Mouse (Mus musculus) midbrain, embryonic 15.5 days (tissue): ENCODE measurements around the gene Cep70. TPM values are rescaled to one million over a fixed set of nuclear protein-coding genes. Genes with fewer than 3 reads are reported as not detected.

Experiments
- ATAC-seq: fragments of 200-750 bp; cut with Nextera tagmentation; replicated peaks from 2 replicates; pipeline ENCODE4 v1.8.0; 2017; ENCODE audit warnings: moderate TSS enrichment
- H3K27ac ChIP-seq: fragments of 300-500 bp; sonication (generic); 2 replicates; pipeline ENCODE4 v1.5.1; 2015; ENCODE audit warnings: mild to moderate bottlenecking, inconsistent platforms
- H3K27me3 ChIP-seq: fragments of 300-500 bp; sonication (generic); replicated peaks from 2 replicates; pipeline ENCODE4 v1.6.1; 2015; ENCODE audit warnings: inconsistent platforms
- H3K36me3 ChIP-seq: fragments of 300-500 bp; sonication (generic); replicated peaks from 2 replicates; pipeline ENCODE4 v1.6.1; 2015; ENCODE audit warnings: inconsistent platforms
- H3K4me1 ChIP-seq: fragments of 300-500 bp; sonication (generic); 2 replicates; pipeline ENCODE4 v1.6.1; 2015; ENCODE audit warnings: inconsistent platforms
- H3K4me2 ChIP-seq: fragments of 300-500 bp; sonication (generic); 2 replicates; pipeline ENCODE4 v1.6.1; 2015; ENCODE audit warnings: inconsistent platforms, mild to moderate bottlenecking, moderate library complexity
- H3K4me3 ChIP-seq: fragments of 300-500 bp; sonication (generic); 2 replicates; pipeline ENCODE4 v1.5.1; 2015; ENCODE audit warnings: mild to moderate bottlenecking, inconsistent platforms
- H3K9ac ChIP-seq: fragments of 300-500 bp; sonication (generic); 2 replicates; pipeline ENCODE4 v1.6.1; 2015; ENCODE audit warnings: mild to moderate bottlenecking, inconsistent platforms
- H3K9me3 ChIP-seq: fragments of 300-500 bp; sonication (generic); 2 replicates; pipeline ENCODE4 v1.6.1; 2016; ENCODE audit warnings: inconsistent platforms
- WGBS: fragments of 180-500 bp; shearing (Covaris S2); methylation state at CpG from one replicate; pipeline ENCODE4 v1.1.7; 2015; ENCODE audit warnings: mixed read lengths; 5-methylcytosine and 5-hydroxymethylcytosine counted together
- polyA plus RNA-seq: library from polyadenylated mRNA; unstranded; fragments of >200 nt; fragmentation: Nextera tagmentation; extraction: Ambion mirVana; gene quantifications from 2 replicates; pipeline ENCODE4 v1.2.1, GENCODE M21; 2015

The Cep70 gene
- polyA plus RNA-seq, 1 experiment from 2014 or later, result 63.5 TPM

DNA sequence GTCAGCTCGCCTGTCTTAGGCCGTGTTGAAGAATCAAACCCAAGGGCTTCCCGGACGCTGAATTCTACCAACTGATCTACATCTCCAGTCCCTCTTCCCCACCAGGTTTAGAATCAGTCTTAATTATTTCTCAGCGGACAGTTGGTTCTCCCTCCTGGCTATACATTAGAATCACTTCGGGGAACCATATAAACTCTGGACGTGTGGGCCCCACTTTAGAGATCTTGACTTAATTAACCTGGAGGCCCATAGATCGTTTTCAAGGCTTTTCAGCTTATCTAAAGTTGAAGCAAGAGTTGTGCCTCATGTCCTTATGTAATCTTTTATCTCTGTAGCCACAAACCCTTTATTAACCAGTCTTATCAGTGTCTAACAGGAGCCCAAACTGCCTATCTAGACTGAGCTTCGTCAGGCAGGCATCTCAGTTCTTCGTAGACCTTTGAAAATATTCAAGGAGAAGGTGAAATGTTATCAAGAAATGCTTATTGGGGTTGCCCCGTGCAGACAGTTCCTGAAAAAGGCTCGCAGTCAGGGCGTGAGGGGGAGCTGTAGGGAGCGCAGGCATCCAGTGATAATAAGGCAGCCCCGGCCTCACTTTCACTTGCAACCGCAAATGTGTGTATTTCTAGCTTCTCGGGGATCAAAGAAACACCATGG lies 506 bp upstream of the Cep70 start:
- Histone ChIP-seq H3K27ac (peak overlapping the region; percentile 80), H3K36me3 (no peaks in the 10 kb centered on the region), H3K4me2 (peak overlapping the region; percentile 66), H3K9me3 (no peaks in the 10 kb centered on the region), H3K4me3 (peak overlapping the region; percentile 53), H3K9ac (peak overlapping the region; percentile 44; the same call in 1 of the 2 replicates), H3K27me3 (no peaks in the 10 kb centered on the region), H3K4me1 (peaks cover 21% of the 10 kb centered on the region)
- WGBS, result 8% methylated on average over 17 of the region's 17 CpGs
- no peak; the same call in 1 of the 2 replicates for ATAC-seq

- H3K36me3 ChIP-seq, result no peaks in the 10 kb centered on the region; the same call in 1 of the 2 replicates
- H3K9ac ChIP-seq, result peak overlapping the region; percentile 44
- H3K9me3 ChIP-seq, result no peaks in the 10 kb centered on the region
- H3K4me1 ChIP-seq, result peaks cover 25% of the 10 kb centered on the region
- H3K27ac ChIP-seq, result peak overlapping the region; percentile 80
- H3K4me3 ChIP-seq, result peak overlapping the region; percentile 53
- peak overlapping the region; percentile 66 for H3K4me2 ChIP-seq
- WGBS, result under 1% methylated on average over 10 of the region's 10 CpGs
- ATAC-seq, result peak; percentile 41
- H3K27me3 ChIP-seq, result no peaks in the 10 kb centered on the region
Measured at GRCm38 (mm10) chr9:99243895-99244293, 727 bp downstream of the Cep70 start.

DNA sequence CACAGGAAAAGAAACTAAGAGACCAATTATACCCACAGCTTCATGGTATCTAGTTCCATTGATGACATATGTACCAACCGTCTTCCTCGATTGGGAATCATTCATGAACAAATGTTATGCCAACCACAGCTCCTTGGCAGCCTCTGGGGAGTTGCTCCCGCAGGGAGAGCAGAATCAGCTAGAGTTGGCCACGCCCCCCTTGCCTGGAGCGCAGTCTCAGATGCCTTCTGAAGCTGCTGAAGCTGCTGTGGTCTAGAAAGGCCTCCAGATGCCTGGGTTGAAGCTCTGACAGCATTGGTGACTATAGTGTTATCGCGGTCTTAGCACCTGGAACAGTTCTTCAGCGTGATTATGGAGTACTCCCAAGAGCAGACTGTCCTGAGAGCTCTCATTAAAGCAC lies 5.1 kb downstream of the Cep70 start:
- H3K9me3 ChIP-seq, result no peaks in the 10 kb centered on the region
- no peak overlapping the region for H3K4me2 ChIP-seq
- WGBS, result 62% methylated on average over 8 of the region's 8 CpGs
- H3K4me3 ChIP-seq, result no peak overlapping the region
- H3K9ac ChIP-seq, result no peak overlapping the region
- no peak for ATAC-seq
- peaks cover 18% of the 10 kb centered on the region for H3K4me1 ChIP-seq
- H3K36me3 ChIP-seq, result no peaks in the 10 kb centered on the region; the same call in 1 of the 2 replicates
- H3K27me3 ChIP-seq, result no peaks in the 10 kb centered on the region
- H3K27ac ChIP-seq, result no peak overlapping the region

- Histone ChIP-seq H3K27ac (no peak overlapping the region), H3K36me3 (no peaks in the 10 kb centered on the region; the same call in 1 of the 2 replicates), H3K9me3 (no peaks in the 10 kb centered on the region), H3K27me3 (no peaks in the 10 kb centered on the region), H3K4me1 (peaks cover 18% of the 10 kb centered on the region), H3K4me3 (no peak overlapping the region), H3K4me2 (no peak overlapping the region), H3K9ac (no peak overlapping the region)
- WGBS, result 97% methylated on average over 4 of the region's 4 CpGs
- no peak for ATAC-seq
Measured at GRCm38 (mm10) chr9:99248906-99249305, 5.7 kb downstream of the Cep70 start.

GRCm38 (mm10) chr9:99253861-99254260 lies 10.7 kb downstream of the Cep70 start:
- Histone ChIP-seq H3K4me3 (no peak overlapping the region), H3K4me1 (no peaks in the 10 kb centered on the region), H3K9me3 (no peaks in the 10 kb centered on the region), H3K36me3 (peaks cover 24% of the 10 kb centered on the region), H3K4me2 (no peak overlapping the region), H3K9ac (no peak overlapping the region), H3K27ac (no peak overlapping the region), H3K27me3 (no peaks in the 10 kb centered on the region)
- 90% methylated on average over 10 of the region's 10 CpGs for WGBS
- ATAC-seq, result no peak

DNA sequence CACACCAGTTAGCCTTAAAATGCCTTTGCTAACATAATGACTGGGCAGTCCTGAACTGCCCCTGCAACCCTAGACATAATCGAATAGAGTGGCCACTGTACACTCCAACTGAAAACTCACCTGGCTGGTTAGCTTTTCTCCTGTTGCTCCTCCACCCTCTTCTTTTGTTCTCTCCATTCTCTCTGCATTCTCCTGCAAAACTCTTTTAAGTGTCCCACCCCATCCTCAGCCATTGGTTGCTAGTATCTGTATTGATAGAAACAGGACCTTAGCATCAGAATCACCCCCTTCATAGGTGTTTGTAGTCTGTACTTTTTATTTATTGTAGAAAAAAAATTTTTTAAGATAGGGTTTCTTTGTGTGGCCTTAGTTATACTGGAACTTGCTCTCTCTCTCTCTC lies 13.0 kb downstream of the Cep70 start:
- Histone ChIP-seq H3K9me3 (no peaks in the 10 kb centered on the region), H3K4me1 (no peaks in the 10 kb centered on the region), H3K9ac (no peak overlapping the region), H3K27ac (no peak overlapping the region), H3K27me3 (no peaks in the 10 kb centered on the region), H3K36me3 (peaks cover 24% of the 10 kb centered on the region), H3K4me2 (no peak overlapping the region), H3K4me3 (no peak overlapping the region)
- ATAC-seq, result no peak
- 91% methylated on average over 1 of the region's 1 CpGs for WGBS

- Histone ChIP-seq H3K9me3 (no peaks in the 10 kb centered on the region), H3K9ac (no peak overlapping the region), H3K4me2 (no peak overlapping the region), H3K4me1 (no peaks in the 10 kb centered on the region), H3K36me3 (peaks cover 24% of the 10 kb centered on the region), H3K27ac (no peak overlapping the region), H3K4me3 (no peak overlapping the region), H3K27me3 (no peaks in the 10 kb centered on the region)
- ATAC-seq, result no peak
- 94% methylated on average over 3 of the region's 3 CpGs for WGBS
Measured at GRCm38 (mm10) chr9:99256821-99257220, 13.7 kb downstream of the Cep70 start.

- ATAC-seq, result no peak
- no peak overlapping the region for H3K4me3 ChIP-seq
- WGBS, result 79% methylated on average over 5 of the region's 5 CpGs
- H3K9ac ChIP-seq, result no peak overlapping the region
- H3K4me1 ChIP-seq, result no peaks in the 10 kb centered on the region
- H3K4me2 ChIP-seq, result no peak overlapping the region
- H3K27me3 ChIP-seq, result no peaks in the 10 kb centered on the region
- peaks cover 37% of the 10 kb centered on the region for H3K36me3 ChIP-seq
- H3K27ac ChIP-seq, result no peak overlapping the region
- no peaks in the 10 kb centered on the region for H3K9me3 ChIP-seq
Measured at GRCm38 (mm10) chr9:99258891-99259290, 15.7 kb downstream of the Cep70 start.

- 91% methylated on average over 5 of the region's 5 CpGs for WGBS
- Histone ChIP-seq H3K27ac (no peak overlapping the region), H3K27me3 (no peaks in the 10 kb centered on the region), H3K36me3 (peaks cover 32% of the 10 kb centered on the region), H3K4me2 (no peak overlapping the region), H3K9ac (no peak overlapping the region), H3K9me3 (no peaks in the 10 kb centered on the region), H3K4me1 (no peaks in the 10 kb centered on the region), H3K4me3 (no peak overlapping the region)
- ATAC-seq, result no peak
Measured at GRCm38 (mm10) chr9:99304296-99304695, 61.1 kb downstream of the Cep70 start.

- H3K4me3 ChIP-seq, result no peak overlapping the region
- no peak overlapping the region for H3K9ac ChIP-seq
- no peak for ATAC-seq
- WGBS, result 89% methylated on average over 6 of the region's 6 CpGs
- no peaks in the 10 kb centered on the region for H3K4me1 ChIP-seq
- no peak overlapping the region for H3K27ac ChIP-seq
- H3K36me3 ChIP-seq, result peaks cover 34% of the 10 kb centered on the region
- H3K4me2 ChIP-seq, result no peak overlapping the region
- no peaks in the 10 kb centered on the region for H3K27me3 ChIP-seq
- no peaks in the 10 kb centered on the region for H3K9me3 ChIP-seq
Measured at GRCm38 (mm10) chr9:99306226-99306625, 63.1 kb downstream of the Cep70 start.

DNA sequence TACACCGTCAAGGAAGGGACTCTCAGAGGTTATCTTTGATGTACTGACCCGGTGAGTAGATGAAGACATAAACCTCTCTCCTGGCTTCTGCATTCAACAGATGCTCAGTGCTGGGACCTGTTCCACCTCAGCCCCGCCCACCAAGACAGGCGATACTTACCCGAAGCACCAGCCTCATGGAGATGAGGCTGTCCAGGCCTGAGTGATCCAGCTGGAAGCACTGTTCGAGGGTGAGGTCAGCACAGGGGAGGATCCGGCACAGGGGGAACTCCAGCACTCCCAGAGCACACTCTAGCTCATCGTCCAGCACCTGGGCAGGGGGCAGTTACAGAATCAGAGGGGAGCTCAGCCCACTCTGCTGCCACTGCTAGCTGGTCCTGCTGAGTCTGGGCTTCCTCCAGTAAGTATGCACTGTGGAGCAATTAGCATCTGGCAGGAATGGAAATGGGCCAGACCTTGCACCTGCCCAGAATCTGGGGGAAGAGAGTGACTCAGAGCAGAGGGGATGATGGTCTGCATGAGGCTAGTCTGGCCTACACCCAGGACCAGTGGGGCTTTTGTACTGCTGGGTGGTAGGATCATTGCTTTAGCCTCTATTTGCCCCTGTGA lies 76.3 kb downstream of the Cep70 start:
- Histone ChIP-seq H3K4me2 (no peak overlapping the region), H3K9me3 (no peaks in the 10 kb centered on the region), H3K9ac (no peak overlapping the region), H3K27me3 (no peaks in the 10 kb centered on the region), H3K4me3 (no peak overlapping the region), H3K27ac (no peak overlapping the region), H3K4me1 (no peaks in the 10 kb centered on the region), H3K36me3 (no peaks in the 10 kb centered on the region)
- ATAC-seq, result no peak; the same call in 1 of the 2 replicates
- 60% methylated on average over 8 of the region's 8 CpGs for WGBS

DNA sequence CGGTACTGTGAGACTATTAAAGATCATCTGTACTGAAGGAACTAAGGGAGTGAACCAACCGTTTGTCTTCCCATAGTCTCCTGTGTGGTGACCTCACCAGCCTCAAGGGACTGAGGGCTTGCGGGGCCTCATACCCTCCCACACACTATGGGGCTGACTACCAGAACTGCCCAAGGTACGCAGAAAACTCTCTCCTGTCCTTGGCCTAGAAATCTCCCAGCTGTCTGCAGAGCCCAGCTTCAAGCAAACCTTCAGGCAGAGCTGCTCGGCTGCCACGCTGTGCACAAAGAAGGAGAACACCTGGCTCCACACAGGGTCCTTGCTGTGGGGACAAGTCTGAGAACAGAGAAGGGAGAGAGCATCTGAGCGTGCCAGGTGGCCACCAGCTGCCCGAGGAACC lies 76.8 kb downstream of the Cep70 start:
- Histone ChIP-seq H3K9ac (no peak overlapping the region), H3K27ac (no peak overlapping the region), H3K27me3 (no peaks in the 10 kb centered on the region), H3K4me3 (no peak overlapping the region), H3K4me2 (no peak overlapping the region), H3K36me3 (no peaks in the 10 kb centered on the region), H3K9me3 (no peaks in the 10 kb centered on the region), H3K4me1 (no peaks in the 10 kb centered on the region)
- 85% methylated on average over 8 of the region's 8 CpGs for WGBS
- no peak for ATAC-seq
